Mouse (Mus musculus): ENCODE measurements around the gene Itpkc.
"Not testable (repeated sequence)": the region's sequence is repeated elsewhere in the genome, so short reads cannot be mapped to it uniquely, and the experiment has no call there.

Itpkc gene

GRCm38 (mm10) chr7:27228281-27228821 lies at the start of gene Itpkc:
Gene Itpkc, minus strand, starts transcription at chr7:27228661.
- DNase-seq (ENCODE audit: low read depth, low spot score), result peak; percentile 82

GRCm38 (mm10) chr7:27277191-27277590 lies 48.7 kb upstream of the Itpkc start:
- no peak for DNase-seq (ENCODE audit: low read depth, low spot score)

GRCm38 (mm10) chr7:27276021-27276420 lies 47.6 kb upstream of the Itpkc start:
- no peak for DNase-seq (ENCODE audit: low read depth, low spot score)

GRCm38 (mm10) chr7:27274916-27275315 lies 46.5 kb upstream of the Itpkc start:
- DNase-seq (ENCODE audit: low read depth, low spot score), result no peak

GRCm38 (mm10) chr7:27273739-27274351 lies 45.4 kb upstream of the Itpkc start:
- no peak for DNase-seq (ENCODE audit: low read depth, low spot score)

- DNase-seq (ENCODE audit: low read depth, low spot score), result no peak
These were observed 43.0 kb upstream of the Itpkc start for GRCm38 (mm10) chr7:27271423-27271822.

- no peak for DNase-seq (ENCODE audit: low read depth, low spot score)
These were observed 38.2 kb upstream of the Itpkc start for GRCm38 (mm10) chr7:27266515-27267128.

- DNase-seq (ENCODE audit: low read depth, low spot score), result no peak
These were observed 36.3 kb upstream of the Itpkc start for GRCm38 (mm10) chr7:27264761-27265160.

- DNase-seq (ENCODE audit: low read depth, low spot score), result no peak
These were observed 33.4 kb upstream of the Itpkc start for GRCm38 (mm10) chr7:27261888-27262287.

GRCm38 (mm10) chr7:27260856-27261255 lies 32.4 kb upstream of the Itpkc start:
- DNase-seq (ENCODE audit: low read depth, low spot score), result no peak

- DNase-seq (ENCODE audit: low read depth, low spot score), result no peak
These were observed 31.3 kb upstream of the Itpkc start for GRCm38 (mm10) chr7:27259771-27260170.

GRCm38 (mm10) chr7:27259271-27259721 lies 30.8 kb upstream of the Itpkc start:
- no peak for DNase-seq (ENCODE audit: low read depth, low spot score)

- DNase-seq (ENCODE audit: low read depth, low spot score), result peak; percentile 84
These were observed 29.9 kb upstream of the Itpkc start, which contains the start of gene Numbl for GRCm38 (mm10) chr7:27258205-27258899. Gene Numbl, plus strand, starts transcription at chr7:27258433.

GRCm38 (mm10) chr7:27257852-27258204 lies 29.4 kb upstream of the Itpkc start:
- no peak for DNase-seq (ENCODE audit: low read depth, low spot score)

- no peak for DNase-seq (ENCODE audit: low read depth, low spot score)
These were observed 28.8 kb upstream of the Itpkc start for GRCm38 (mm10) chr7:27257046-27257851.

- DNase-seq (ENCODE audit: low read depth, low spot score), result no peak
These were observed 27.3 kb upstream of the Itpkc start for GRCm38 (mm10) chr7:27255721-27256120.

GRCm38 (mm10) chr7:27251946-27252345 lies 23.5 kb upstream of the Itpkc start:
- no peak for DNase-seq (ENCODE audit: low read depth, low spot score)

GRCm38 (mm10) chr7:27249928-27250327 lies 21.5 kb upstream of the Itpkc start:
- DNase-seq (ENCODE audit: low read depth, low spot score), result no peak

GRCm38 (mm10) chr7:27249146-27249545 lies 20.7 kb upstream of the Itpkc start:
- no peak for DNase-seq (ENCODE audit: low read depth, low spot score)

- DNase-seq (ENCODE audit: low read depth, low spot score), result not testable (repeated sequence)
These were observed 15.6 kb upstream of the Itpkc start for GRCm38 (mm10) chr7:27244088-27244487.

- no peak for DNase-seq (ENCODE audit: low read depth, low spot score)
These were observed 14.8 kb upstream of the Itpkc start for GRCm38 (mm10) chr7:27243211-27243610.

GRCm38 (mm10) chr7:27238568-27238967 lies 10.1 kb upstream of the Itpkc start:
- DNase-seq (ENCODE audit: low read depth, low spot score), result no peak

Measured in brain, embryonic 18.5 days (tissue).